In the genomic region with DNA sequence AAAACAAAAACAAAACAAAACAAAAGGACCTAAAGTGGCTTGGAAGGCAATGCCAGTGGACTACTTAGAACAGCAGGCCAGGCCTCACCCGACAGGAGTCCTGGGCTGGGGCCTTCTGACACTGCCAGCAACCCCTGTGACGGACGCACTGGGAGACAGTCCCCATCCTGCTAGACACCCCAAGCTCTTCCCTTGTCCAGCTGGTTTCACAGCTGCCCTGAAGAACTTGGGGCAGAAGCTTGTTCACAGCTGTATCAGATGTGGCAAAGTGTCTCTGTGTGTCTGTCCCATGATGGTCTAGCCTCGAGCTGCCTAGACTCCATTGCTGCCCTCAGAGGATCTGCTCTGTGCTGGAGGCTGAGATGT, we compare ENCODE assay signal across 7 mouse cellular contexts. TPM values are rescaled to one million over a fixed set of nuclear protein-coding genes. Genes with fewer than 3 reads are reported as not detected.
DNase-seq lines count a peak whose midpoint lies in the region; ATAC-seq and TF ChIP-seq lines count a peak whose summit lies in the region.

No protein-coding gene starts in this region.

- H3K4me2 ChIP-seq in liver, embryonic 13.5 days, result peak overlapping the region; percentile 99; the same call in 1 of the 2 replicates
- H3K4me2 ChIP-seq in liver, embryonic 11.5 days, result no peak overlapping the region
- peak overlapping the region; percentile 74; the same call in 1 of the 2 replicates for H3K4me2 ChIP-seq in forebrain, embryonic 14.5 days (ENCODE audit: low read length)
- peak overlapping the region; percentile 98; the same call in 1 of the 2 replicates for H3K4me2 ChIP-seq in intestine, postnatal 0 days (replicated peaks; ENCODE audit: low read depth)
- H3K4me2 ChIP-seq in neural tube, embryonic 15.5 days, result peak overlapping the region; percentile 76

- no peak for DNase-seq in liver, embryonic 13.5 days
- no peak for DNase-seq in liver, embryonic 11.5 days (ENCODE audit: low spot score)
- no peak for DNase-seq in forebrain, embryonic 14.5 days (ENCODE audit: low spot score)
- no peak for DNase-seq in cerebellum, postnatal 14 days
- DNase-seq in frontal cortex, postnatal 14 days (ENCODE audit: low spot score in 2 of 2), result no peak

- no peak for ATAC-seq in liver, embryonic 13.5 days (ENCODE audit: low read depth)
- ATAC-seq in liver, embryonic 11.5 days (replicated peaks; ENCODE audit: low FRiP score), result no peak
- no peak for ATAC-seq in forebrain, embryonic 14.5 days
- ATAC-seq in intestine, postnatal 0 days, result no peak
- no peak for ATAC-seq in neural tube, embryonic 15.5 days (ENCODE audit: low FRiP score)

- H3K9ac ChIP-seq in liver, embryonic 13.5 days, result peak overlapping the region; percentile 58; the same call in 1 of the 2 replicates
- no peak overlapping the region for H3K9ac ChIP-seq in liver, embryonic 11.5 days (ENCODE audit: low read depth, low read length)
- H3K9ac ChIP-seq in forebrain, embryonic 14.5 days (ENCODE audit: low read length), result peak overlapping the region; percentile 96; the same call in 1 of the 2 replicates
- no peak overlapping the region for H3K9ac ChIP-seq in intestine, postnatal 0 days (ENCODE audit: low read depth, low read length)
- H3K9ac ChIP-seq in neural tube, embryonic 15.5 days (replicated peaks), result peak overlapping the region; percentile 87

- peaks cover 26% of the 10 kb centered on the region for H3K4me1 ChIP-seq in liver, embryonic 13.5 days (replicated peaks)
- H3K4me1 ChIP-seq in liver, embryonic 11.5 days (replicated peaks; ENCODE audit: control insufficient read depth, insufficient read depth, low read length), result peaks cover 15% of the 10 kb centered on the region
- H3K4me1 ChIP-seq in forebrain, embryonic 14.5 days (ENCODE audit: control insufficient read depth, insufficient read depth, low read length), result peaks cover 18% of the 10 kb centered on the region
- no peaks in the 10 kb centered on the region for H3K4me1 ChIP-seq in intestine, postnatal 0 days (replicated peaks; ENCODE audit: control insufficient read depth, insufficient read depth, low read length)
- H3K4me1 ChIP-seq in neural tube, embryonic 15.5 days, result peaks cover 40% of the 10 kb centered on the region

- H3K9me3 ChIP-seq in liver, embryonic 13.5 days (replicated peaks), result no peaks in the 10 kb centered on the region
- no peaks in the 10 kb centered on the region for H3K9me3 ChIP-seq in liver, embryonic 11.5 days (ENCODE audit: control insufficient read depth, low read length)
- no peaks in the 10 kb centered on the region for H3K9me3 ChIP-seq in forebrain, embryonic 14.5 days (replicated peaks; ENCODE audit: control insufficient read depth, low read length)
- no peaks in the 10 kb centered on the region for H3K9me3 ChIP-seq in intestine, postnatal 0 days (ENCODE audit: control insufficient read depth)
- no peaks in the 10 kb centered on the region for H3K9me3 ChIP-seq in neural tube, embryonic 15.5 days (replicated peaks)

- peak overlapping the region; percentile 77 for H3K27ac ChIP-seq in liver, embryonic 13.5 days
- no peak overlapping the region; the same call in 1 of the 2 replicates for H3K27ac ChIP-seq in liver, embryonic 11.5 days (ENCODE audit: low read depth, low read length)
- peak overlapping the region; percentile 97 for H3K27ac ChIP-seq in forebrain, embryonic 14.5 days (ENCODE audit: low read depth, low read length)
- H3K27ac ChIP-seq in intestine, postnatal 0 days (ENCODE audit: low read depth, low read length), result no peak overlapping the region
- H3K27ac ChIP-seq in neural tube, embryonic 15.5 days (replicated peaks), result peak overlapping the region; percentile 93

- 88% methylated on average over 4 of the region's 4 CpGs for WGBS in liver, embryonic 13.5 days (ENCODE audit: insufficient replicate concordance)
- WGBS in liver, embryonic 11.5 days, result 87% methylated on average over 4 of the region's 4 CpGs
- WGBS in forebrain, embryonic 14.5 days, result 73% methylated on average over 4 of the region's 4 CpGs
- 89% methylated on average over 4 of the region's 4 CpGs for WGBS in intestine, postnatal 0 days
- 85% methylated on average over 4 of the region's 4 CpGs for WGBS in neural tube, embryonic 15.5 days

- no peak for TF ChIP-seq CTCF in intestine, postnatal 0 days (IDR thresholded peaks at IDR 0.05; ENCODE audit: low read depth)

- peaks cover 70% of the 10 kb centered on the region for H3K36me3 ChIP-seq in liver, embryonic 13.5 days
- peaks cover 36% of the 10 kb centered on the region for H3K36me3 ChIP-seq in liver, embryonic 11.5 days (ENCODE audit: control insufficient read depth, insufficient read depth, low read length)
- H3K36me3 ChIP-seq in forebrain, embryonic 14.5 days (ENCODE audit: control insufficient read depth, insufficient read depth, low read length), result peaks cover 78% of the 10 kb centered on the region
- peaks cover 60% of the 10 kb centered on the region for H3K36me3 ChIP-seq in intestine, postnatal 0 days (ENCODE audit: control insufficient read depth, insufficient read depth)
- peaks cover 66% of the 10 kb centered on the region for H3K36me3 ChIP-seq in neural tube, embryonic 15.5 days

- H3K4me3 ChIP-seq in liver, embryonic 13.5 days (replicated peaks), result no peak overlapping the region; the same call in 1 of the 2 replicates
- no peak overlapping the region for H3K4me3 ChIP-seq in liver, embryonic 11.5 days (ENCODE audit: low read depth, low read length)
- H3K4me3 ChIP-seq in forebrain, embryonic 14.5 days (ENCODE audit: low read depth, low read length), result no peak overlapping the region
- H3K4me3 ChIP-seq in intestine, postnatal 0 days (ENCODE audit: low read depth, low read length), result no peak overlapping the region
- no peak overlapping the region for H3K4me3 ChIP-seq in neural tube, embryonic 15.5 days (replicated peaks)

- no peaks in the 10 kb centered on the region for H3K27me3 ChIP-seq in liver, embryonic 13.5 days
- no peaks in the 10 kb centered on the region for H3K27me3 ChIP-seq in liver, embryonic 11.5 days (replicated peaks; ENCODE audit: control insufficient read depth, insufficient read depth, low read length)
- H3K27me3 ChIP-seq in forebrain, embryonic 14.5 days (replicated peaks; ENCODE audit: control insufficient read depth, insufficient read depth, low read length), result no peaks in the 10 kb centered on the region
- H3K27me3 ChIP-seq in intestine, postnatal 0 days (replicated peaks; ENCODE audit: control insufficient read depth, insufficient read depth, low read length), result no peaks in the 10 kb centered on the region
- H3K27me3 ChIP-seq in neural tube, embryonic 15.5 days (replicated peaks), result no peaks in the 10 kb centered on the region

RNA-seq across cellular contexts. Expression of gene Ctxn1, which starts 0.7 kb away (rescaled TPM):
- 3.0 TPM in 2 replicates for polyA plus RNA-seq in liver, embryonic 13.5 days (2015; fragmentation: Nextera tagmentation; extraction: Ambion mirVana)
- polyA plus RNA-seq in liver, embryonic 11.5 days (2014; fragmentation: Nextera tagmentation; extraction: Ambion mirVana), result 21.4 and 23.2 TPM in 2 replicates
- 236 and 302 TPM in 2 replicates for polyA plus RNA-seq in forebrain, embryonic 14.5 days (2014; fragmentation: Nextera tagmentation; extraction: Ambion mirVana)
- 27.4 and 29.4 TPM in 2 replicates for polyA plus RNA-seq in intestine, postnatal 0 days (2015; fragmentation: Nextera tagmentation; extraction: Ambion mirVana)
- 229 and 269 TPM in 2 replicates for polyA plus RNA-seq in neural tube, embryonic 15.5 days (2015; fragmentation: Nextera tagmentation; extraction: Ambion mirVana)

RNA-seq across cellular contexts. Expression of gene Snapc2, which starts 6.9 kb away (rescaled TPM):
- 19.7 and 20.3 TPM in 2 replicates for polyA plus RNA-seq in liver, embryonic 13.5 days (2015; fragmentation: Nextera tagmentation; extraction: Ambion mirVana)
- polyA plus RNA-seq in liver, embryonic 11.5 days (2014; fragmentation: Nextera tagmentation; extraction: Ambion mirVana), result 39.3 and 41.8 TPM in 2 replicates
- polyA plus RNA-seq in forebrain, embryonic 14.5 days (2014; fragmentation: Nextera tagmentation; extraction: Ambion mirVana), result 59.9 and 81.8 TPM in 2 replicates
- 21.5 and 22.2 TPM in 2 replicates for polyA plus RNA-seq in intestine, postnatal 0 days (2015; fragmentation: Nextera tagmentation; extraction: Ambion mirVana)
- polyA plus RNA-seq in neural tube, embryonic 15.5 days (2015; fragmentation: Nextera tagmentation; extraction: Ambion mirVana), result 63.6 and 69.3 TPM in 2 replicates

RNA-seq across cellular contexts. Expression of gene Tgfbr3l, which starts 11.8 kb away (rescaled TPM):
- polyA plus RNA-seq in liver, embryonic 13.5 days (2015; fragmentation: Nextera tagmentation; extraction: Ambion mirVana), result 0.61 and 0.66 TPM in 2 replicates
- 1.5 and 1.7 TPM in 2 replicates for polyA plus RNA-seq in liver, embryonic 11.5 days (2014; fragmentation: Nextera tagmentation; extraction: Ambion mirVana)
- polyA plus RNA-seq in forebrain, embryonic 14.5 days (2014; fragmentation: Nextera tagmentation; extraction: Ambion mirVana), result 2.1 and 2.8 TPM in 2 replicates
- 0.87 and 2.1 TPM in 2 replicates for polyA plus RNA-seq in intestine, postnatal 0 days (2015; fragmentation: Nextera tagmentation; extraction: Ambion mirVana)
- polyA plus RNA-seq in neural tube, embryonic 15.5 days (2015; fragmentation: Nextera tagmentation; extraction: Ambion mirVana), result 3.2 and 3.4 TPM in 2 replicates

RNA-seq across cellular contexts. Expression of gene Timm44, which starts 15.9 kb away (rescaled TPM):
- polyA plus RNA-seq in liver, embryonic 13.5 days (2015; fragmentation: Nextera tagmentation; extraction: Ambion mirVana), result 38.1 and 44.1 TPM in 2 replicates
- polyA plus RNA-seq in liver, embryonic 11.5 days (2014; fragmentation: Nextera tagmentation; extraction: Ambion mirVana), result 99.2 and 105 TPM in 2 replicates
- 49.9 and 51.3 TPM in 2 replicates for polyA plus RNA-seq in forebrain, embryonic 14.5 days (2014; fragmentation: Nextera tagmentation; extraction: Ambion mirVana)
- polyA plus RNA-seq in intestine, postnatal 0 days (2015; fragmentation: Nextera tagmentation; extraction: Ambion mirVana), result 33.7 and 35.5 TPM in 2 replicates
- 44.2 and 48.5 TPM in 2 replicates for polyA plus RNA-seq in neural tube, embryonic 15.5 days (2015; fragmentation: Nextera tagmentation; extraction: Ambion mirVana)

RNA-seq across cellular contexts. Expression of gene Gm49320, which starts 21.1 kb away (rescaled TPM):
- 0.19 and 0.23 TPM in 2 replicates for polyA plus RNA-seq in liver, embryonic 13.5 days (2015; fragmentation: Nextera tagmentation; extraction: Ambion mirVana)
- polyA plus RNA-seq in liver, embryonic 11.5 days (2014; fragmentation: Nextera tagmentation; extraction: Ambion mirVana), result 0.21 and 0.74 TPM in 2 replicates
- polyA plus RNA-seq in forebrain, embryonic 14.5 days (2014; fragmentation: Nextera tagmentation; extraction: Ambion mirVana), result 0.51 TPM in 1 of 2 replicates, not detected in the other
- 0.20 and 0.74 TPM in 2 replicates for polyA plus RNA-seq in intestine, postnatal 0 days (2015; fragmentation: Nextera tagmentation; extraction: Ambion mirVana)
- 1.1 and 1.3 TPM in 2 replicates for polyA plus RNA-seq in neural tube, embryonic 15.5 days (2015; fragmentation: Nextera tagmentation; extraction: Ambion mirVana)

Comparison
In these comparisons a context has a peak if more than half of its experiments do, and no peak if none do; other contexts are left out.
1. H3K27ac ChIP-seq: peak in liver, embryonic 13.5 days (single experiment), forebrain, embryonic 14.5 days (single experiment) and neural tube, embryonic 15.5 days (single experiment); none in liver, embryonic 11.5 days (single experiment) and intestine, postnatal 0 days (single experiment).
2. H3K9ac ChIP-seq: peak in liver, embryonic 13.5 days (single experiment), forebrain, embryonic 14.5 days (single experiment) and neural tube, embryonic 15.5 days (single experiment); none in liver, embryonic 11.5 days (single experiment) and intestine, postnatal 0 days (single experiment).